Mouse (Mus musculus) gonadal fat pad, adult 2 months (tissue): ENCODE results near the gene Fads1. TPM values are rescaled to one million over a fixed set of nuclear protein-coding genes. Genes with fewer than 3 reads are reported as not detected.

Experiments used
- DNase-seq: peaks from one replicate; pipeline ENCODE4 v3.0.0-alpha.2; 2012; ENCODE audit warnings: low read depth
- polyA plus RNA-seq: library from polyadenylated mRNA; depleted of rRNA; stranded (reverse); fragments of >200 nt; gene quantifications from 2 replicates; pipeline ENCODE4 v1.2.3, GENCODE M21; 2012

Gene Fads1
- polyA plus RNA-seq, 1 experiment = 111 TPM

- DNase-seq = no peak
Observed at GRCm38 (mm10) chr19:10213796-10214471, 31.2 kb downstream of the Fads1 start.

DNA sequence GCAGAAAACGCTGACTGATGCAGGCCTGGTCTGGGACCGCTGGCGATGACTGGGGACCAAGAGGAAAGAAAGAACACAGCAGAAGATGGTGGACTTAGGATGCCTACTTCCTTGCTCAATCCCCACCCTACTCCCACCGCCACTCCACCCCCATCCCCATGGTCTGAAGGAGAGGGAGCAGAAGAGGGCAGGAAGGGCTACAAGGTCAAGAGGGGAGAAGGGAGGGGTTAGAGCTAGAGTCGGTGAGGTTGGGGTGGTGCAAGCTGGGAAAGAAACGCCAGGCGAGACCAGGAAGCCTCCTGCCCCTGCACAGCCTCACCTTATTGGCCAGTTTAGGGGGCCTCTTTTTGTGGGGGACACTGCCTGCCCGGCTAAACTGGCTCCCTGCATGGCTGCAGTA, 33.4 kb downstream of the Fads1 start:
- no peak for DNase-seq

DNA sequence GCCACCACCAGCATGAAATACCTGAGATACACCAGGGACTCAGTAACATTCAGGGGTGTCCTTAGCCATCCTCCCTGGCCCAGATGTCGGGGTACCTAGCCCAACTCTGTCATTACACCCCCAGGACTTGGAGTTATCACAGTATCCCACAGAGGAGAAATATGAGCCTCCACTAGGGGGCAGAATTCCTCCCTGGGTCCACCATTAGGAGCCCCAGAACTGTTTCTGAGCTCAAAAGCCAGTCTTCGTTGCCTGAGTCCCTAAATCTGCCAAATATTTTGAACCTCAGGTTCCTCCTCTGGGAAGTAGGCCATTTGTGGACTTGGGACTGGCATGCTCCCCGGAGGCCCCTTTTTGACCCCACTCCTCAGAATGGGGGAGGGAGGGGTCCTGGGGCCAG, 36.4 kb downstream of the Fads1 start:
- no peak for DNase-seq

DNA sequence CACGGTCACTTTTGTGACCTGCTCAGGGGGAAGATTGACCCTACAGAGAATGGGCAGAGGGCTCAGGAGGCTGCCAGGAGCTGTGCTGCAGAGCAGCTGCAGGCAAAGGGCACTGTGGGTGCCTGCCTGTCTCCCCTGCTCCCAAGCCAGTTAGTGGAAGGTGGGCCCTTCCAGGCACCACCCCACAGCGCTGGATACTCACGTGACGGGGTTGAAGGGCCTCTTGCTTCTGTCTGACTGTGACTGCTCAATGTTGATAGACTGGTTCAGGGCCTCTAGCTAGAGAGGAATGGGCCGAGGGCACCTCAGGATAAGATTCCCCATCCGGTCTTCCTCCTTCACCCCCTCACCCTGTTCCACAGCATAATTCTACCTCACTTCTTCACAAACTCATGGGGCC, 36.9 kb downstream of the Fads1 start:
- no peak for DNase-seq

GRCm38 (mm10) chr19:10221585-10221984, 38.9 kb downstream of the Fads1 start:
- no peak for DNase-seq

GRCm38 (mm10) chr19:10222656-10223055, 40.0 kb downstream of the Fads1 start:
- DNase-seq = no peak

GRCm38 (mm10) chr19:10223561-10223960, 40.9 kb downstream of the Fads1 start:
- no peak for DNase-seq

- no peak for DNase-seq
Observed at GRCm38 (mm10) chr19:10224637-10225453, 42.2 kb downstream of the Fads1 start.

DNA sequence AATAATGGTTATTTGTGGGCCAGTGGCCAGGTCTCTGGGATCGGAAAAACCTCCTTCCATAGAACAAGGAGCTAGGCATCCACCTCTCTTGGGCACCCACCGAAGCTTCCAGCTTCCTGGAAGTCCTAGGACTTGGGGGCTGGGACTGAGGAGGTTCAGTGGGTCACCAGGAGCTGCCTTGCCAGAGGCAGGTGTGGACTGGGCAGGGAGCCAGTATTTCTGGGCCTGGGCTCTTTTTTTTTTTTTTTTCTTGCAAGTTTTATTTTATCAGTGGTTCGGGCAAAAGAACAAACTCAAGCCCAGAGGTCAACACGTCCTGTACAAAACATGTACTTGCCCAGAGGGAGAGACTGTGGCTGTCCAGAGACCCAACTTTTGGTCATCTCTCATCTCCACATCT, 43.1 kb downstream of the Fads1 start:
- no peak for DNase-seq

DNA sequence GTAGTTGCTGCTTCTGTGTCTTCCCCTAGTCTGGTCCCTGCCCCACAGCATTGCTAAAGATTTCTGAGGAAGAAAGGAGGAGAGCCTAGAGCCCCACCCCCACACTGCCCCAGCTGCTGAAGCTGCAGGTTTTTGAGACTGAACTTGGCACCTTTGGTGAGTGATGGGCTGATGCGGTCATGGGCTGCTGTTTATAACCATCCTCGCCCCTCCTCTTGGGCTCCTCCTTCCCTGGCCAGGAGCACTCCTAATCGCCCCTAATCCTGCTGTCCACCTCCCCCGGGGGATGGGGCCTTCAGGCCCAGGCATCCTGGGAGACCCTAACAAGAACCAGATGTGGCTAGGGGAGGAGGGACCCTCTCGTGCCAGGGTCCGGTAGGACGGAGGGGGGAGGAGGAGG, 48.3 kb downstream of the Fads1 start:
- DNase-seq = no peak

- DNase-seq = no peak
Observed at GRCm38 (mm10) chr19:10231871-10232270, 49.2 kb downstream of the Fads1 start.

- DNase-seq = no peak
Observed at GRCm38 (mm10) chr19:10232327-10233017, 49.8 kb downstream of the Fads1 start.

DNA sequence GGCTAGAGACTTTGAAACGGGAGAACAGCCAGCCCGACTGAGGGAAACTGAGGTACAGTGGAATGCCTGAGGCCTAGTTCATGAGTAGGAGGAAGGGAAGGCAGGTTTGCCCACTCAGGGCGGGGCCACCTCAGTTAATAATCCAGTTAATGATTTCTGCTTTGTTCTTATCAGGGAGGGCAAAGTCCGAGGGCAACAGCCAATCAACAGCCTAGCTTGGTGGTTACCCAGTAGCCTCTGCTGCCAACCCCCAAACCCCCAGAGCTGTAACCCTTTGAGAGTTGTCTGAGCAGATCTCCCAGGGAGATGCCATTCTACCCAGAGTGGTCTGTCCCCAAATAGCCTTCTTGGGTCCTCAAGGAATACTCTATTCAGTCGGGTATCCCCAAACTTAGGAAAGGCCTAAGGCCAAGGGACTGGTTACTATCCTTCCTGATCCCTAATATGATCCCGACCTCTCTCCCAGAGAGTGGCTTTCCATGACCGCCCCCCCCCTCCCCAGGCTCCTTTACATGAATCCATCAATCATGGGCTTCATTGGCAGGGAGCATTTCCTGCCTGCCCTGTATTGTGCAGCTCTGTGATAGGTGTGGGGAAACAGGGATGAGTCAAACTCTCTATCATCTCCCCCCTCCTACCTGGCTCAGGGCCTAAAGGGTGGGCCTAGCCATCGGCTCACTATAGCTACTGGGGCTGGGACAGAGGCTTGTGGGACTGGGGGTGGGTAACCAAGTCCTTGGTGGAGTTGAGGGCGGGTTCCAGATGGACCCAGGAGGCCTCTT, 53.3 kb downstream of the Fads1 start:
- DNase-seq = no peak

GRCm38 (mm10) chr19:10238477-10238876, 55.8 kb downstream of the Fads1 start:
- no peak for DNase-seq

GRCm38 (mm10) chr19:10239419-10239818, 56.7 kb downstream of the Fads1 start:
- no peak for DNase-seq

GRCm38 (mm10) chr19:10239975-10240653, 57.4 kb downstream of the Fads1 start:
- DNase-seq = no peak

DNA sequence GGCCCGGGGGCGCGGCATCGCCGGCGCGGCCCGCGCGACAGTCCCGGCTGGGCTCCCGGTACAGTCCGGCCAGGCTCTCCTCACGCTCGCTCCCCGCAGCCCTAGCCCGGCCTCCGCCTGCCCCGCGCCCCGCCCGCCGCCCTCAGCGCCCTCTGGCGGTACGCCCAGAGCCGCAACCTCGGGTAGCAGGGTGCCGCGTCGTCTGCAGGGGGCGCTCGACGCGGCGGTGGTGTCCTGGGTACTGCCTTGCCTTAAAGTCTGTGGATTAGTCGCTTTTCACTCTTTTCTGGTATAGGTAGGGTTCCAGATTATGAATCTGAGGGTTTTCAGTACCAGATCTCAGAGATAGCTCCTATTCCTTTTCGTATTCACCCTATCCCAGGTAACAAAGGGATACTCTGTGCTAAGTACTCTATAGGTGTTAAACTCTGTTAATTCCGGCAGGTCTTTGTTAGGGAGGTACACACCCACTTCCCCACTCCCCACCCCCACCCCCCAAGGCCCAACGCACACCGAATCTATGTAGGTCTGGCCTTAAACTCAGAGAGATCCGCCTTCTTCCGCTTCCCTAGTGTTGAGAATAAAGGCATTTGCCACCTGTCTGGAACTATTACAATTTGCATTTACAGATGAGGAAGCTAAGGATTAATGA, 58.1 kb downstream of the Fads1 start, which contains the start of gene Myrf:
Gene Myrf, minus strand, starts transcription at position 95 of the 652 bp plus-strand sequence.
- DNase-seq = no peak

- DNase-seq = no peak
Observed at GRCm38 (mm10) chr19:10242916-10243315, 60.2 kb downstream of the Fads1 start.

- no peak for DNase-seq
Observed at GRCm38 (mm10) chr19:10244183-10244582, 61.5 kb downstream of the Fads1 start.
